Mouse (Mus musculus) embryonic facial prominence, embryonic 14.5 days (tissue): ENCODE measurements at regions not wholly inside any gene's neighbourhood (a gene's known extent, or its start where the extent isn't known, plus 50 kb on each side); places are given as distances from the start of the nearest gene placed in this dataset.

ENCODE experiments used
- ATAC-seq: fragments of 200-750 bp; cut with Nextera tagmentation; 2 replicates; pipeline ENCODE4 v1.8.0; 2017; ENCODE audit warnings: low read depth, moderate number of reproducible peaks, moderate TSS enrichment
- DNase-seq: peaks from one replicate; pipeline ENCODE4 v3.0.0-alpha.2; 2015; ENCODE audit warnings: low spot score
- H3K27ac ChIP-seq: fragments of 300-500 bp; sonication (generic); replicated peaks from 2 replicates; pipeline ENCODE4 v1.5.1; 2014; ENCODE audit warnings: low read depth, mild to moderate bottlenecking, low read length, moderate library complexity
- H3K27me3 ChIP-seq: fragments of 300-500 bp; sonication (generic); replicated peaks from 2 replicates; pipeline ENCODE4 v1.6.1; 2014; ENCODE audit warnings: low read length; ENCODE audit not compliant: control insufficient read depth, insufficient read depth
- H3K36me3 ChIP-seq: fragments of 300-500 bp; sonication (generic); 2 replicates; pipeline ENCODE4 v1.6.1; 2014; ENCODE audit warnings: low read length, mixed read lengths; ENCODE audit not compliant: control insufficient read depth, insufficient read depth
- H3K4me1 ChIP-seq: fragments of 300-500 bp; sonication (generic); 2 replicates; pipeline ENCODE4 v1.6.1; 2014; ENCODE audit warnings: antibody characterized with exemption, low read length; ENCODE audit not compliant: control insufficient read depth, insufficient read depth
- H3K4me2 ChIP-seq: fragments of 300-500 bp; sonication (generic); 2 replicates; pipeline ENCODE4 v1.6.1; 2014; ENCODE audit warnings: low read depth, mild to moderate bottlenecking, low read length, moderate library complexity, mixed read lengths
- H3K4me3 ChIP-seq: fragments of 300-500 bp; sonication (generic); 2 replicates; pipeline ENCODE4 v1.5.1; 2014; ENCODE audit warnings: low read depth, mild to moderate bottlenecking, low read length
- H3K9ac ChIP-seq: fragments of 300-500 bp; sonication (generic); 2 replicates; pipeline ENCODE4 v1.6.1; 2014; ENCODE audit warnings: low read depth, mild to moderate bottlenecking, low read length, moderate library complexity, mixed read lengths
- H3K9me3 ChIP-seq: fragments of 300-500 bp; sonication (generic); 2 replicates; pipeline ENCODE4 v1.6.1; 2016; ENCODE audit warnings: low read length; ENCODE audit not compliant: control insufficient read depth
- WGBS: fragments of 180-500 bp; shearing (Covaris S2); extraction: QIAGEN DNeasy Blood & Tissue Kit; methylation state at CpG from one replicate; pipeline ENCODE4 v1.1.7; 2014; 5-methylcytosine and 5-hydroxymethylcytosine counted together

DNA sequence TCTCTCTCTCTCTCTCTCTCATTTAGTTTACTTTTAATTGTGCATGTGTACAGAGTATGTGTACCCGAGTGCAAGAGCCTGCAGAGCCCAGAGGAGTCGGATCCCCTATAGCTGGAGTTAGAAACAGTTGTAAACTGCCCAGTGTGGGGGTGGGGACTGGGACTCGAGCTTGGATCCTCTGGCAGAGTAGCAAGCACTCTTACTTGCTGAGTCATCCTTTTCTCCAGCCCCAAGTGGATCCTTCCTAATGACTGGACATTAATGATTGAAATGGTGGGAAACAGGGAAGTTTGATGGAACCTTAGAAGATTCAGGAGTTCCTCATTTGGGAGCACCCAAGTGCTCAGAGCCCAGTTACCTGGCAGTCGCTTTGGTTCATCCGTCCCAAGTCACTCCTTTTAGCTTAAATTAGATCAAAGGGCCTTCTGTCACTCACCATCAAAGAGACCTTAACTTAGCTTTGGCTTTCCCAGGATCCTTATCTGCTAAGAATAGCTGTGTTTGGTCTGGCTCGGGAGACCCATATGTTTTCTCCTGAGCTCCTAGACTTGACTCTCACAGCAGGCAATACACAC lies 170.3 kb upstream of the Jmjd1c start:
- no peaks in the 10 kb centered on the region for H3K36me3 ChIP-seq
- no peak overlapping the region for H3K4me2 ChIP-seq
- no peak overlapping the region for H3K27ac ChIP-seq
- no peaks in the 10 kb centered on the region for H3K9me3 ChIP-seq
- no peak overlapping the region for H3K4me3 ChIP-seq
- DNase-seq (no peak), ATAC-seq (no peak)
- H3K27me3 ChIP-seq = no peaks in the 10 kb centered on the region
- WGBS = 42% methylated on average over 6 of the region's 6 CpGs
- no peak overlapping the region for H3K9ac ChIP-seq
- H3K4me1 ChIP-seq = peaks cover 18% of the 10 kb centered on the region

DNA sequence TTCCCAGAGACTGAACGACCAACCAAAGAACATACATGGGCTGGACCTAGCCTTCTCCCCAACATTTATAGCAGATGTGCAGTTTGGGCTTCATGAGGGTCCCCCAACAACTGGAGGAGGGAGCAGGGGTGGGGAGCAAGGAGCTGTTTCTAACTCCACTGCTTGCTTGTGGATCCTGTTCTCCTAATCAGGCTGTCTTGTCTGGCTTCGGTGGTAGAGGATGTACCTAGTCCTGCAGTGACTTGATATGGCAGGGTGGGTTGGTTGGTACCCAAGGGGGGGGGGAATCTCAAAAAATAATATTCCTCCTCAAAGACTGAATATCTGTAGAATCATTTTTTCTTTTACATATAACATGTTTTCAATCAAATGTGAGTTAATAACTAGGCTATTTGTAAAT lies 168.3 kb upstream of the Jmjd1c start:
- Histone ChIP-seq H3K27ac (no peak overlapping the region), H3K9me3 (no peaks in the 10 kb centered on the region), H3K36me3 (no peaks in the 10 kb centered on the region), H3K27me3 (no peaks in the 10 kb centered on the region), H3K4me2 (no peak overlapping the region), H3K9ac (no peak overlapping the region), H3K4me3 (no peak overlapping the region), H3K4me1 (no peaks in the 10 kb centered on the region)
- no peak for DNase-seq
- 87% methylated on average over 2 of the region's 2 CpGs for WGBS
- ATAC-seq = no peak

- 73% methylated on average over 6 of the region's 6 CpGs for WGBS
- Histone ChIP-seq H3K27ac (no peak overlapping the region), H3K27me3 (no peaks in the 10 kb centered on the region), H3K36me3 (no peaks in the 10 kb centered on the region), H3K9me3 (no peaks in the 10 kb centered on the region), H3K4me1 (no peaks in the 10 kb centered on the region), H3K4me2 (no peak overlapping the region), H3K4me3 (no peak overlapping the region), H3K9ac (no peak overlapping the region)
- no peak for DNase-seq
- no peak for ATAC-seq
Observed at GRCm38 (mm10) chr10:66928211-66928990, 167.5 kb upstream of the Jmjd1c start.

- ATAC-seq (0 out of 2 replicates have a peak, but pooled peaks have one; percentile 47), DNase-seq (no peak)
- H3K27me3 ChIP-seq = no peaks in the 10 kb centered on the region
- no peaks in the 10 kb centered on the region for H3K36me3 ChIP-seq
- WGBS = 59% methylated on average over 10 of the region's 10 CpGs
- no peak overlapping the region for H3K4me3 ChIP-seq
- no peak overlapping the region for H3K4me2 ChIP-seq
- H3K27ac ChIP-seq = no peak overlapping the region
- H3K9ac ChIP-seq = no peak overlapping the region
- H3K9me3 ChIP-seq = no peaks in the 10 kb centered on the region
- no peaks in the 10 kb centered on the region for H3K4me1 ChIP-seq
Observed at GRCm38 (mm10) chr10:66930563-66930962, 165.4 kb upstream of the Jmjd1c start.

DNA sequence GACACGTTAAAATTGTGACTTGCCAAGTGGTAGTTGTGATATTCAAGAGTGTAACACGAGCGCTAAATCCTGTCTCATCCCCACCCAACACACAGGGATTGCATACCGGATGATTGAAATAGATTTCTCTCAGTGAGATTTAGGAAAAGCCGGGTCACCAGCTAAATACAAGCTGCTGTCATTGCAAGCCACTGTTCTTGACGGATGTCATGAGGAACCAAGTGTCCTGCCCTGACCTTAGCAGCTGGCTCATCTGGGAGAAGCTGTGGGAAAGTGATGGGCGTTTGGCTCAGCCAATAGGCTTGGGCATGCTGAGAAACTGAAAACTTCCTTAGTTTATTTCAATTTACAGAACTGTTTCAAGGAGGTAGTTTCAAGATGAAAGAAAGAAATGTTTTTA lies 164.4 kb upstream of the Jmjd1c start:
- 55% methylated on average over 7 of the region's 7 CpGs for WGBS
- Histone ChIP-seq H3K4me2 (no peak overlapping the region), H3K27me3 (no peaks in the 10 kb centered on the region), H3K9ac (no peak overlapping the region), H3K27ac (no peak overlapping the region), H3K36me3 (no peaks in the 10 kb centered on the region), H3K4me3 (no peak overlapping the region), H3K9me3 (no peaks in the 10 kb centered on the region), H3K4me1 (no peaks in the 10 kb centered on the region)
- ATAC-seq = 0 out of 2 replicates have a peak, but pooled peaks have one; percentile 23
- no peak for DNase-seq

GRCm38 (mm10) chr10:66932544-66932943 lies 163.4 kb upstream of the Jmjd1c start:
- H3K27me3 ChIP-seq = no peaks in the 10 kb centered on the region
- no peaks in the 10 kb centered on the region for H3K9me3 ChIP-seq
- no peaks in the 10 kb centered on the region for H3K4me1 ChIP-seq
- no peaks in the 10 kb centered on the region for H3K36me3 ChIP-seq
- ATAC-seq (no peak), DNase-seq (no peak)
- no peak overlapping the region for H3K4me3 ChIP-seq
- no peak overlapping the region for H3K27ac ChIP-seq
- H3K4me2 ChIP-seq = no peak overlapping the region
- 83% methylated on average over 6 of the region's 6 CpGs for WGBS
- H3K9ac ChIP-seq = no peak overlapping the region

DNA sequence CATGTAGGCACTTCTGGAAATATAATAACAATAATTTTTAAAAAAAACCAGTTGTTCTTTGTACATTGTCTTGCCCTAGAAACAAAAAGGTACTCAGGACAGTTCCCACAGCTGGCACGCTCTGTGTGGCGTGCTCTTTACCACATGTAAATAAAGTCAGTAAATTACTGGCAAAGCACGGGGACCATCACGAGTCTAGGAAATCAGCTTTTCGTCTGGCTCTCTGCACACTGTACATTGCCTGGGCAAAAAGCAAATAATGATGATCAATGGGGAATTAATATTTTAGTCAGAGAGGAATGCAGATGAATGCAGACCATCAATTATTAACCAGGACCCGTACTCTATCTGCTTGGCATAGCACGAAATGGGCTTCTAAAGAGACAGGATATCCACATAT lies 162.2 kb upstream of the Jmjd1c start:
- H3K27me3 ChIP-seq = no peaks in the 10 kb centered on the region
- no peak for DNase-seq
- H3K9ac ChIP-seq = no peak overlapping the region
- no peak for ATAC-seq
- H3K36me3 ChIP-seq = no peaks in the 10 kb centered on the region
- no peak overlapping the region for H3K4me3 ChIP-seq
- WGBS = 85% methylated on average over 7 of the region's 7 CpGs
- no peaks in the 10 kb centered on the region for H3K4me1 ChIP-seq
- no peaks in the 10 kb centered on the region for H3K9me3 ChIP-seq
- no peak overlapping the region for H3K4me2 ChIP-seq
- no peak overlapping the region for H3K27ac ChIP-seq

DNA sequence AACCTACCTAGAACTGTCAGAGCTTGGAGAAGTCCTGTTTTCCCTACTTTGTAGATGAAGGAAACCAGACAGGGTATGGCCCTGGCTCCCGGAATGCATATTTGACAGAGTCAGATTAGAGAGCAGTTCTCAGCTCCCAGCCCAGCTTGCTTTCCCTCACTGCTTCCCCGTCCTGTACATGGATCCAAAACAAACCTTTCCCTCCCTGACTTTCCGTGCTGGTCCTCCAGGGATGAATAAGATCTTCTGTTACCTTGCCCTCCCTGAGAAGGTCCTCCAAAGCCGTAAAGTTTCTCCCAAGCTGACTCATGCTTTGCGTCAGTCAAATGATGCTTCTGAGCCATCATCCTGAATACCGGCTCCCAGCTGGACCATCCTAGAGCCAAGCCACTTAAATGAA lies 160.2 kb upstream of the Jmjd1c start:
- Histone ChIP-seq H3K27ac (no peak overlapping the region), H3K4me1 (no peaks in the 10 kb centered on the region), H3K4me2 (no peak overlapping the region), H3K9me3 (no peaks in the 10 kb centered on the region), H3K9ac (no peak overlapping the region), H3K36me3 (no peaks in the 10 kb centered on the region), H3K27me3 (no peaks in the 10 kb centered on the region), H3K4me3 (no peak overlapping the region)
- 50% methylated on average over 6 of the region's 6 CpGs for WGBS
- ATAC-seq (peak; percentile 81), DNase-seq (peak; percentile 80)

DNA sequence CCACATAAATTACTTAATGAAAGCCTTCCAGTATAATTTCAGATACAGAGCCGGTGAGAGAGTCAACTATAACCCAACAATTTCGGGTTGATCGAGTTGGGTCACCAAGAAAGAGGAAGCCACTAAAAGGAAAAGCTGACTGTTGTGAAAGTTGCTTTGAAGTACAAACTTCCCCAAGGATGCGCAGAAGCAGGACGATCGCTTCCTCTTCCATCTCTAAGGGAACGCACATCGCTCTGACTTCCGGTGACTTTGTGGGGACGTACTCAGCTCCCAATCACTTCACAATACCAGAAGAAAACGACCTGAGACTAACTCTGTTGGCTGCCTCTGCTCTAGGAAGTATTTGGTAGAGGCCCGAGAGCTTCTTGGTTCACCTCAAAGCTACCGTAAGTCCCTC lies 158.8 kb upstream of the Jmjd1c start:
- H3K27me3 ChIP-seq = no peaks in the 10 kb centered on the region
- 82% methylated on average over 13 of the region's 13 CpGs for WGBS
- H3K4me2 ChIP-seq = no peak overlapping the region
- DNase-seq = no peak
- H3K4me1 ChIP-seq = no peaks in the 10 kb centered on the region
- H3K4me3 ChIP-seq = no peak overlapping the region
- H3K9me3 ChIP-seq = no peaks in the 10 kb centered on the region
- H3K27ac ChIP-seq = no peak overlapping the region
- H3K9ac ChIP-seq = no peak overlapping the region
- no peak for ATAC-seq
- no peaks in the 10 kb centered on the region for H3K36me3 ChIP-seq
